Mouse (Mus musculus) gastrocnemius, postnatal 36 days (tissue): ENCODE measurements around the gene 2210011C24Rik. TPM values are rescaled to one million over a fixed set of nuclear protein-coding genes. Genes with fewer than 3 reads are reported as not detected.
"Not testable (repeated sequence)": the region's sequence is repeated elsewhere in the genome, so short reads cannot be mapped to it uniquely, and the experiment has no call there.

Experiments
- DNase-seq, 2 experiments: peaks; one replicate each; pipeline ENCODE4 v3.0.0; 2022
- intact Hi-C: fragments of 180-260 bp; cut with DNase I; formaldehyde crosslinking; loops from one replicate; pipeline ENCODE4 v1.15.1; 2025
- total RNA-seq, 2 experiments: library from RNA; stranded (reverse); gene quantifications; 2 replicates each; pipeline ENCODE4 v1.2.3; 2021

Gene 2210011C24Rik
- total RNA-seq, 2 experiments from 2014 or later, result 2.6 to 5.6 TPM

DNA sequence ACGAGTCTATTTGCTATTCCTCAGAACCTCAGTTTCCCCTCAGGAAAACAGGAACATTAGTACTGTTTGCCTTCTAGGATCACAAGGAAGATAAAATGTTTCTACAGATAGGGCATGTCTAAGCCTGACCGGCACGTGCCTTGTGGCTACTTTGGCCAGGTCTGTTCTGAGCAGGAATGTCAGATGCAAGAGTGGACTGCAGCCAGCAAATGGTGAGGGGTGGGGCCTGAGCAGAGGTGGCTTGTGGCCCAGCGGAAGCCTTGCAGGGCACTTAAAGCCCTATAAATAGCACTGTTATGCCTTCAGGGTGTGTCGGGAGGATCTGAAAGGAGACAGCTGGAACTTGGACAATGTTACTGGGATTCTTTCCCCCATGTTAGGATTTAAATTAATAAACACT is 11.1 kb upstream of the 2210011C24Rik start:
- peak; percentile 51 to 59 for DNase-seq
- intact Hi-C loops, result no loop called here

GRCm38 (mm10) chr8:84021569-84021968 is 9.6 kb upstream of the 2210011C24Rik start:
- intact Hi-C loops, result no loop called here
- no peak for DNase-seq

DNA sequence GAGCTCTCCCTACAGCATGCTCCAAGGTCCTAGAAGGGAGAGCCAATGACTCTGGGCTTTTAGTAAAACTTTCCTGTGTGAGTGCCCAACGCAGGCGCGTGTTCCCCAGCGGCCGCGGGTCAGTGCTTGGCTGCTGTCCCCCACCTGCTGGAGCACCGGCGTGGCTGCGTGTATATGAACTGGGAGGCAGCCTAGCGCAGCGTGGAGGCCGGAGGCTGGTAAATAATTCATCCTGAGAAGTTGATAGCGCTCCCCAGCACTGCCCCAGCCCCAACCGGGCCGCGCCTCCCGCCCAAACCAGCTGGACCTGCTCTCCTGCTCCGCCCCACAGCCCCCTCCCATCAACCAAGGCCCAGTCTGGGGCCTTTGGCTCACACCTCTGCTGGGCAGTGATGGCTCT is 9.1 kb upstream of the 2210011C24Rik start, which contains the start of gene Palm3:
Gene Palm3 (plus strand): TSS at position 376 of the 400 bp plus-strand sequence.
- intact Hi-C loops, result no loop called here
- no peak for DNase-seq

DNA sequence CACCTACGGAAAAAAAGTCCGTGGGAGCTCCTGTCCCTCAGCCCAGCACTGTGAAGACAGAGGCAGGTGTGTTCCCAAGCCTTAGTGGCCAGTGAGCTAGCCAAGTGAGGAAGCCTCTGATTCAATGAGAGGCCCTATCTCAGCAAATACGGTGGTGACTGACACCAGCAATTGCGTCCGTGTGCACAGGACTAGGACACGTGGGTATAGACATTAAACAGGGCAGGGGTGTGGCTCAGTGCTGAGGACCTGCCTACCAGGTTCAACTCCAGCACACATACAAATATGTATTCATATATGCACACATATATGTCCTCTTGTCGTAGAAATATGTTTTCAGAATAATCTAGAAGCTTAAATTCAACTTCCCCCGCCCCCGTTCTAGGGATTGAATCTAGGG is 7.8 kb upstream of the 2210011C24Rik start:
- DNase-seq, result no peak
- intact Hi-C loops, result no loop called here

DNA sequence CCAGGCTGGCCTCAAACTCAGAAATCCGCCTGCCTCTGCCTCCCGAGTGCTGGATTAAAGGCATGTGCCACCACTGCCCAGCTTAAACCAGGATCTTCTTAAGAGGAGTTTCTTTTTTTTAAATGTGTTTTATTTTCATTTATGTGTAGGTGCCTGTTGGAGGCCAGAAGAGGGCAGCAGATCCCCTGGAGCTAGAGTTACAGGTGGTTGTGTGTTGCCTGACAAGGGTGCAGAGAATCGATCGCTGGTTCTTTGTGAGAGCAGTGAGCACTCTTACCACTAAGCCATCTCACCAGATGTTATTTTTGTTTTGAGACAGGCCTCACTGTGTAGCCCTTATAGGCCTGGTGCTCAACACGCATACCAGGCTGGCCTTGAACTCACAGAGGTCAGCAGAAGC is 3.9 kb upstream of the 2210011C24Rik start:
- intact Hi-C loops, result no loop called here
- no peak for DNase-seq

- DNase-seq, result no peak
- intact Hi-C loops, result no loop called here
Measured at GRCm38 (mm10) chr8:84012499-84013165, 661 bp upstream of the 2210011C24Rik start.

GRCm38 (mm10) chr8:84010625-84011611 is 1.1 kb downstream of the 2210011C24Rik start:
- intact Hi-C loops, result no loop called here
- DNase-seq, result peak; percentile 74 to 76

DNA sequence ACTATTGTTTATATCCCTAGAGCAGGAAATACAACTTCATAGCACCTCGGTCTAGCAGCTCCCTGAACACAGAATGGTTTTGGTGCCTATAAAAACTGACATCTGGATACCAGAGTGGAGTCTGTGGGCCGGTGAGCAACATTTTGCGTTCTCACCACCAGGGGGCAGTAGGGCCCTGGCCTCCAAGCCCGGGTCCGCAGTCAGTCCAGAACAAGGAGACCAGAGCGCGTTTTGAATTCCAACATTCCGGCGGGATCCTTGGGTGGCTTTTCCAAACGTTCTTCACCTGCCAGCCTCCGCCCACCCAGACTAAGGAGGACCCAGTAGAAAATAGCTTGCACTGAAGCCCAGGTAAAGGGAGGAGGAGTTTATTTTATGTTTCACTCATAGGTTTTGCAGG is 2.1 kb downstream of the 2210011C24Rik start:
- intact Hi-C loops, result no loop called here
- DNase-seq, result peak; percentile 80 to 83

DNA sequence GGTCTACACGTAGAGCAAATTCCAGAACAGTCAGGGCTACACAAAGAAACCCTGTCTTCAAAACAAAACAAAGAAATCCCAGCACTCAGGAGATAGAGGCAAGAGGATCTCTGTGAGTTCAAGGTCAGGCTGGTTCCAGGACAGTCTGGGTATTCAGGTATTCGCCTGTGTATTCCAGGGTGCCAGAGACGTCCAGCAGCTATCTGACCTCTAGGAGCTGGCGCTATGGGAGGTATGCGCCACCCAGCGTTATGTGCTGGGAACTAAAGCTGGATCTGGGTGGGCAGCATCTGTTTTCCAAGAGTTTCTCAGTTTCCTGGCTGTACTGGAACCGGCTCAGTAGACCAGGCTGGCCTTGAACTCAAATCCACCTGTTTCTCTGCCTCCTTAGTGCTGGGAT is 3.6 kb downstream of the 2210011C24Rik start:
- no peak for DNase-seq
- intact Hi-C loops, result no loop called here

DNA sequence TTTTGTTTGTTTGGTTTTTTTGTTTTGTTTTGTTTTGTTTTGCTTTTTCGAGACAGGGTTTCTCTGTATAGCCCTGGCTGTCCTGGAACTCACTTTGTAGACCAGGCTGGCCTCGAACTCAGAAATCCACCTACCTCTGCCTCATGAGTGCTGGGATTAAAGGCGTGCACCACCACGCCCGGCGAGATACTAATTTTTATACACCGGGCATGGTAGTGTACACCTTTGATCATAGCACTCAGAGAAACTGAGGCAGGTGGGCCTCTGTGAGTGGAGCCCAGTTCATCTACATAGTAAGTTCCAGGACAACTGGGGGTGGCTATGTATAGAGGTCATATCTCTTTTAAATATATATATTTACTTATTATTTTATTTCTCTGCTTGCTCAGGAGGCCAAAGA is 6.5 kb downstream of the 2210011C24Rik start:
- DNase-seq, intact Hi-C loops: not testable (repeated sequence)

DNA sequence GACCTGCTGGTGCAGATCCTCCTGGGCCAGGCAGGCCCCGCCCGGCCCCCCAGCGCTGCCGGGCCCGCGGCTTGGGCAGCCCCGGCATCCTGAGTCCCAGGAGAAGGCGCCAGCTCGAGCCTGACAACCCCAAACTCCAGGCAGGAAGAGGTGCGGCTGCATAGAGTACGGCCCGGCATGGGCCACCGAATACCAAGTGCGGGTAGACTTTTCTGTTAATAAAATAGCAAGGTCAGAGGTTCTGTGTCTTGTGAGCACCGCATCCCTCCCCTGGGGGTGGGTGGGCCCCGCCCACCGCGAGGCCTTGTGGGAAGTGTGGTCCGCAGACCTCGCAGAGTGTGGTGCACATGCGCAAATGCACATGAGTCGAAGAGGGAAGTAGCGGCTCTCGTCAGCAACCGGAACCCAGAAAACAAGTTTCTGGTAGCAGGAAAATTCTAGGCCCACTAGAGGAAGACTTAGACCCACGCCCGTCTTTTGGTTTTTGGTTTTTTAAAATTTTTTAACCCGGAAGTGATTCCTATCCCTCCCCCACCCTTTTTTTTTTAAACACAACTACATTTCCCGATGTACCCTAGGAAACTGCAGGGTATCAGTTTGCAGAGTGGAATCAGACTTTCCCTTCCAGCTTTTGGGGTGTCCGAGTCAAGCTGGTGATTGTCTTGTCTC is 7.3 kb downstream of the 2210011C24Rik start:
- peak; percentile 92 to 95 for DNase-seq
- intact Hi-C loops, result no loop called here

DNA sequence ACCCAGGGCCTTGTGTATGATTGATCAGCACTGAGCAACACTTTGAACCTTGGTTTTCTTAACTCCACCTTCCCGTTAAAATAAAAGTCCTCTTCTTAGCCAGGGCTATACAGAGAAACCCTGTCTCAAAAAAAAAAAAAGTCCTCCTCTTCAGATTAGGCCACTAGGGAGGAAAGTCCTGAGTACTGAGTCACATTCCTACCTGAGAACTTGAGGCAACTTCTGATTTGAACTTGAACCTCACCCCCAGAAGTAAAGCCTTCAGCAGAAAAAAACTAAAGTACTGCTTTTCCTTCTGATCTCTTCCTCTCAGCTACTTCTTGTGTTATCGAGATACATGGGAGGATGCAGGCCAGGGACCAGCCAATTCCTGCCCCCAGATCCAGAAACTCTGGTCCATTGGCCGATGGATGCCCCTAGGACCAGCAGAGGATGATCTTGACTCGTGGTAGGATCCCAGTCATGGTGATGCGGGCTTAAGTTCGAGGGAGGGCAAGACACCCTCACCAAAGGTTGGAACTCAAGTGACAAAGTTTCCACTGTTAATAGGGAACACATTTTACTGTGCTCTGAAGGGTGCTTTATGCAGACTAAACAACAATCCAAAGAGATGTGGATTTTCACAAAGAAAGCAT is 8.2 kb downstream of the 2210011C24Rik start:
- intact Hi-C loops, result no loop called here
- no peak for DNase-seq

DNA sequence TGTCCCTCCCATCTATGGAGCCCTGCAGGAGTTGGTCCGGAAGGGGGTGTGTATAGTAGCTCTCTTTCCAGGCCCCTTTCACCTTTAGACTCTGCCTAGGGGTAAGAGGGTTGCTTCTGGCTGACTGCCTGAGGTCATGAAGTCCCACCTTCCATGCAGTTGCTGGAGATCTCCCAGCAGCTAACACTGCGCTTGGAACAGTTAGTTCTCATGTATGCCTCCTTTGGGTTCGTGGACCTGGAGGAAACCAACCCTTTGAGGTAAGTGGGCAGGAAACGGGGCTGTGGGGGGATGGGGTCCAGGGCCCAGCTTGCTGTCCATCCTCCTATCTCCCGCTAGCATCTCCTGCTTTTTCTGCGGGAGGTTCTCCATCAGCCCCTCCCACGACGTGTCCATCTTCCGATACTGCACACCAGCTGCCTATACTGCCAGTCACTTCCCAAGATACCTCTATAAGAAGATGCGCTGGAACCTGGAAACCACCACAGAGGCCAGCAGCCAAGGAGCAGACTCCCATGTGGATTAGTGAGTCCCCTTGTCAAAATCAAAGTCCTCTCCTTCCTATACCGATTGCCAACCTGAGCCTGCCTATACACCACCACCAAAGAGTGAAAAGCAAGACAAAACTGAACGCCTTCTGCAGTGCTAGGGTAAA is 8.9 kb downstream of the 2210011C24Rik start:
- DNase-seq, result no peak
- intact Hi-C loops, result no loop called here

GRCm38 (mm10) chr8:84001281-84002000 is 10.5 kb downstream of the 2210011C24Rik start, which contains the start of gene 1700067K01Rik:
Gene 1700067K01Rik (plus strand): TSS chr8:84001502.
- intact Hi-C loops, result no loop called here
- no peak for DNase-seq

DNA sequence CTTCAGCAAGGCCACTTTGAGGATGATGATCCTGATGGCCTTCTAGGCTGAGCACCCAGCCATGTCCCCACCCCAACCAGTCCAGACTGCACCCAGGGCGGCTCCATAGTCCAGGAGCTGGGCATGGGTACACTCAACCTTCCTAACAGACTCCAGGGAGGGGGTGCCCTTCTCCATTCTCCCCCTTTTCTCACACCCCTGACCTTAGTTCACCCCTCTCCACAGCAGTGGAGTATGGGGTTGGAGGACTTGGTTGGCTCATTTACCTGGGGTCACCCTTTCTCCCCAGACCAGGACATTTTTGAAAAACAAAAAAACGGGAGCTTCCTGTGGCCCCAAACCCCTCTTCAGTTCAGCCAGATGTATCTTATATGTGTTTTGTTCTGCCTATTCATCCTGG is 12.1 kb downstream of the 2210011C24Rik start:
- intact Hi-C loops, result no loop called here
- DNase-seq, result no peak

DNA sequence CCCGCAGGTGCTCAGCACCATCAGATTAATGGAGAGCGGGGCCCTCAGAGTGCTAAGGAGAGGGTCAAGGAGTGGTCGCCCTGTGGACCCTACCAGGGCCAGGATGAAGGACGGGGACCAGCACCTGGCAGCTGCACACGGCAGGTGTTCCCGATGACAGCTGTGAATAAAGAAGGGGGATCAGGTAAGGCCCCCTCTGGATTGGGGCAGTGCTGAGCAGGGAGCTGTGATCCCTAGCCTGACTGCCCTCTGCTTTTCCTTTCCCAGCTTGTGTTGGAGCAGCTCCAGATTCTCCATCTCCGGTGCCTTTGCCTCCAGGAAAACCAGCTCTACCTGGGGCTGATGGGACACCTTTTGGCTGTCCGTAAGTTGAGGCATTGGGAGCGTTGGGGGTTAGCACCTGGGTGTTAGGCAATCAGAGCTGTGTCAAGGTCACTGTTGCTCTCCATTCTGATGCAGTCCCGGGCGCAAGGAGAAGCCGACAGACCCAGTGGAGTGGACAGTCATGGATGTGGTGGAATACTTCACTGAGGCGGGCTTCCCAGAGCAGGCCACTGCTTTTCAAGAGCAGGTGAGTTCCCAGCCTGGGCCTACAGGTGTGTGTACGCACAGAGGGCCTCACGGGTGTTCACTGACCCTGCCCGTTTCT is 12.8 kb downstream of the 2210011C24Rik start:
- intact Hi-C loops, result no loop called here
- no peak for DNase-seq

DNA sequence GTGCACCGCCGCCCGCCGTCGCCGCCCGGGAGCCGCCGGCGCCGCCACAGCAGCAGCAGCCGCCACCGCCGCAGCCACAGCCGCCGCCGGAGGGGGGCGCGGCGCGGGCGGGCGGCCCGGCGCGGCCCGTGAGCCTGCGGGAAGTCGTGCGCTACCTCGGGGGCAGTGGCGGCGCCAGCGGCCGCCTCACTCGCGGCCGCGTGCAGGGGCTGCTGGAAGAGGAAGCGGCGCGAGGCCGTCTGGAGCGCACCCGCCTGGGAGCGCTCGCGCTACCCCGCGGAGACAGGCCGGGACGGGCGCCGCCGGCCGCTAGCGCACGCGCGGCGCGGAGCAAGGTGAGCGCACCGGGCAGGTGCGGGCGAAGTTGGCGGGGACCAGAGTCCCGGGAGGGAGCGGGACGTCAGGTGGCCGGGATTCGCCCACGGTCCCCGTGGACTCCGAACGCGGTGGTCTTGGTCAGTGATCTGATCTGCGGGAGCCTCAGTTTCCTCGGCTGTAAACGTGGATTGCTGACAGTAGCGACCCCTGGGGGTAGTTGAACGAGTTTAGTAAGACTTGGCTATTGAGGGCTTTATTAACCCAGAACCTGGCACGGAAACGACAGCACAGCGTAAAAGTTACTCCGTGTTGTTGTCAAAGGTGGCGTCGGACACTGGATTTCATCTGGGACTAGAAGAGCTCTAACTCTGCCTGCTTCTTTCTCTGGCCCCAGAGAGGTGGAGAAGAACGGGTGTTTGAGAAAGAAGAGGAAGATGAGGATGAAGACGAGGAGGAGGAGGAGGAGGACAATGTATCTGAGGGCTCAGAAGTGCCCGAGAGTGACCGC is 13.5 kb downstream of the 2210011C24Rik start:
- intact Hi-C loops, result no loop called here
- DNase-seq, result peak; percentile 33 to 40
